In the genomic region with DNA sequence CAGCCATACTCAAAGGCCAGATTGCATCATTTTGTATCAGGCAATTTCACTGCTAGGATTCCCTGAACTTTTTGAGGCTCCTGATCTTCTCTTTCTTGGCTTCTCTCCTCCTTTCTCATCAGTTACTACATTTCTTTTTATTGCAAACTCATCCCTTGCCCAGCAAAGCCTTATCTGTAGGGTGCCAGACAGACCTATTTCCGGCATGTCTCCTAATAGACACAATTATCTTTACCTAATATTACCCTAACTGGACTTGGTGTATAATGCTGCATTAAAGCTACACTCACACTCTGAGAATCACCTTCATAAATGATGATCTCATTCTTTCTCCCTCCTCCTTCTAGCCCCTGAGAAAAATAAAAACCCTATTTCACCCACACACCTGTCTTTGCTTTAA, we compare ENCODE assay signal across 30 mouse cellular contexts.
DNase-seq lines count a peak whose midpoint lies in the region; ATAC-seq and TF ChIP-seq lines count a peak whose summit lies in the region.
"Had no signal": no experiment of that assay in that cellular context is flagged by ENCODE, and none has a peak within 500 bp of the region (broad histone marks: within the 10 kb centered on the region; RNA-seq: fewer than 3 reads in every experiment).

No protein-coding gene starts in this region.

- peak overlapping the region; percentile 34; the same call in 1 of the 2 replicates for H3K9ac ChIP-seq in MEL (ENCODE audit: control insufficient read depth, low read depth, low read length, poor library complexity, severe bottlenecking)
- H3K9ac ChIP-seq in liver, embryonic 15.5 days, result no peak overlapping the region
- H3K9ac ChIP-seq in forebrain, embryonic 15.5 days (replicated peaks), result no peak overlapping the region
- H3K9ac ChIP-seq: embryonic facial prominence, embryonic 13.5 days; forebrain, embryonic 13.5 days; forebrain, postnatal 0 days; heart, embryonic 13.5 days; hindbrain, embryonic 14.5 days had no signal

- peak; percentile 91 for ATAC-seq in G1E (ENCODE audit: extremely low read depth, insufficient number of reproducible peaks, low FRiP score, poor library complexity, severe bottlenecking)
- ATAC-seq in liver, embryonic 15.5 days (ENCODE audit: insufficient read depth), result 0 out of 2 replicates have a peak, but pooled peaks have one; percentile 34
- no peak for ATAC-seq in forebrain, embryonic 15.5 days (replicated peaks)
- ATAC-seq: CD4-positive, CD25-positive, alpha-beta regulatory T cell, adult 4 months; forebrain, embryonic 13.5 days; forebrain, postnatal 0 days; hindbrain, postnatal 0 days; inflammation-experienced regulatory T-cells, adult 6 months; intestine, postnatal 0 days had no signal

- no peaks in the 10 kb centered on the region for H3K79me2 ChIP-seq in MEL (ENCODE audit: control insufficient read depth, insufficient read depth, low read length, poor library complexity)

- peak overlapping the region; percentile 82 for H3K27ac ChIP-seq in MEL (ENCODE audit: control insufficient read depth, low read depth, low read length)
- no peak overlapping the region for H3K27ac ChIP-seq in liver, embryonic 15.5 days (replicated peaks)
- no peak overlapping the region for H3K27ac ChIP-seq in forebrain, embryonic 15.5 days (replicated peaks)
- H3K27ac ChIP-seq: embryonic facial prominence, embryonic 10.5 days; embryonic facial prominence, embryonic 13.5 days; forebrain, embryonic 13.5 days; gastrocnemius, adult 2 months; heart, embryonic 13.5 days; hindbrain, embryonic 14.5 days; hindbrain, postnatal 0 days had no signal

- H3K36me3 ChIP-seq in G1E (replicated peaks) (no peaks in the 10 kb centered on the region), MEL (ENCODE audit: control insufficient read depth in 1 of 2, insufficient read depth in 2 of 2, low read length in 2 of 2) (peaks cover 0 to 23% of the 10 kb centered on the region in 2 experiments; a peak in 2 of 4 replicates)
- H3K36me3 ChIP-seq in liver, embryonic 15.5 days (replicated peaks), result no peaks in the 10 kb centered on the region
- H3K36me3 ChIP-seq in forebrain, embryonic 15.5 days, result no peaks in the 10 kb centered on the region
- H3K36me3 ChIP-seq: embryonic facial prominence, embryonic 10.5 days; embryonic facial prominence, embryonic 13.5 days; heart, embryonic 13.5 days had no signal

- no peak overlapping the region for H3K4me2 ChIP-seq in liver, embryonic 15.5 days
- H3K4me2 ChIP-seq in forebrain, embryonic 15.5 days (replicated peaks), result no peak overlapping the region
- H3K4me2 ChIP-seq: embryonic facial prominence, embryonic 13.5 days; forebrain, embryonic 13.5 days; heart, embryonic 13.5 days; hindbrain, embryonic 14.5 days had no signal

- 46% methylated on average over 1 of the region's 1 CpGs for whole genome bisulfite sequencing in liver, embryonic 15.5 days (ENCODE audit: insufficient replicate concordance)
- 88% methylated on average over 1 of the region's 1 CpGs for WGBS in forebrain, embryonic 15.5 days

- H3K4me1 ChIP-seq in G1E (ENCODE audit: insufficient read depth, low read depth, low read length) (no peaks in the 10 kb centered on the region), MEL (ENCODE audit: control insufficient read depth in 1 of 2, insufficient read depth in 2 of 2, low read length in 2 of 2) (peaks cover 10 to 15% of the 10 kb centered on the region in 2 experiments)
- no peaks in the 10 kb centered on the region for H3K4me1 ChIP-seq in liver, embryonic 15.5 days (replicated peaks)
- H3K4me1 ChIP-seq in forebrain, embryonic 15.5 days, result no peaks in the 10 kb centered on the region
- H3K4me1 ChIP-seq: embryonic facial prominence, embryonic 13.5 days; forebrain, embryonic 13.5 days; heart, embryonic 13.5 days had no signal

- no peaks in the 10 kb centered on the region for H3K27me3 ChIP-seq in G1E (ENCODE audit: insufficient read depth, low read length)
- H3K27me3 ChIP-seq in MEL (ENCODE audit: control insufficient read depth in 1 of 2, insufficient read depth in 2 of 2, low read length in 2 of 2), result no peaks in the 10 kb centered on the region
- no peaks in the 10 kb centered on the region for H3K27me3 ChIP-seq in liver, embryonic 15.5 days
- H3K27me3 ChIP-seq in forebrain, embryonic 15.5 days, result no peaks in the 10 kb centered on the region
- H3K27me3 ChIP-seq: embryonic facial prominence, embryonic 13.5 days; forebrain, embryonic 13.5 days; heart, embryonic 13.5 days had no signal

- TF ChIP-seq EP300 in MEL (IDR thresholded peaks at IDR 0.05; ENCODE audit: low read depth in 1 of 2, low read length in 2 of 2), result peak; percentile 92 to 95

- TF ChIP-seq POLR2A in MEL (IDR thresholded peaks at IDR 0.05; ENCODE audit: control insufficient read depth in 1 of 2, insufficient read depth in 1 of 2, low read depth in 1 of 2, low read length in 2 of 2, poor library complexity in 1 of 2), result no peak

- no peak for TF ChIP-seq RAD21 in MEL (IDR thresholded peaks at IDR 0.05; ENCODE audit: low read depth, low read length)

- DNase-seq in G1E (ENCODE audit: low spot score) (no peak), MEL (ENCODE audit: low read depth, low spot score) (peak; percentile 77), adipocyte (ENCODE audit: low spot score) (no peak)
- DNase-seq in c-Kit-positive CD71-positive TER-119-positive erythroid progenitor cells, embryonic 14.5 days (ENCODE audit: low spot score), result peak; percentile 15
- DNase-seq in adrenal gland, postnatal 10 days, result no peak
- DNase-seq: adrenal gland, adult 8-10 months; adrenal gland, postnatal 36 days; cerebellum, adult 11-12 months; cerebellum, adult 8-10 months; cerebellum, postnatal 10 days; cerebellum, postnatal 36 days; embryo, embryonic 11 days; forebrain, postnatal 0 days; gastrocnemius, adult 2 months; gastrocnemius, postnatal 14 days; heart, adult 18-20 months; heart, postnatal 14 days; heart, postnatal 4 days had no signal

- no peak for TF ChIP-seq CTCF in G1E (IDR thresholded peaks at IDR 0.05; ENCODE audit: low read depth, low read length)
- no peak for TF ChIP-seq CTCF in MEL (IDR thresholded peaks at IDR 0.05 in 2 of 3, conservative IDR thresholded peaks at IDR 0.05 in 1 of 3; ENCODE audit: control insufficient read depth in 1 of 3, insufficient read depth in 1 of 3, low read depth in 2 of 3, low read length in 3 of 3, poor library complexity in 1 of 3, severe bottlenecking in 1 of 3)

- no peaks in the 10 kb centered on the region for H3K9me3 ChIP-seq in G1E (replicated peaks)
- no peaks in the 10 kb centered on the region for H3K9me3 ChIP-seq in MEL (replicated peaks; ENCODE audit: insufficient read depth, low read length)
- no peaks in the 10 kb centered on the region for H3K9me3 ChIP-seq in liver, embryonic 15.5 days (replicated peaks)
- no peaks in the 10 kb centered on the region for H3K9me3 ChIP-seq in forebrain, embryonic 15.5 days
- H3K9me3 ChIP-seq: embryonic facial prominence, embryonic 10.5 days; embryonic facial prominence, embryonic 13.5 days; forebrain, embryonic 13.5 days; heart, embryonic 13.5 days had no signal

- H3K4me3 ChIP-seq in G1E (ENCODE audit: low read depth, low read length) (no peak overlapping the region), MEL (ENCODE audit: control insufficient read depth in 1 of 2, insufficient read depth in 1 of 2, low read depth in 2 of 2, low read length in 2 of 2) (no peak overlapping the region)
- H3K4me3 ChIP-seq in liver, embryonic 15.5 days (replicated peaks), result no peak overlapping the region
- no peak overlapping the region for H3K4me3 ChIP-seq in forebrain, embryonic 15.5 days
- H3K4me3 ChIP-seq: embryonic facial prominence, embryonic 10.5 days; embryonic facial prominence, embryonic 13.5 days; erythroblast, embryonic 14.5 days; forebrain, embryonic 13.5 days; gastrocnemius, adult 2 months; heart, embryonic 13.5 days had no signal

TF ChIP-seq in MEL, 35 proteins besides CTCF, POLR2A, EP300 and RAD21:
- TF ChIP-seq ELF1 (IDR thresholded peaks at IDR 0.05; ENCODE audit: low read depth, low read length), result 0 out of 2 replicates have a peak, but pooled peaks have one; percentile 11
- no peak for TF ChIP-seq CHD2 (IDR thresholded peaks at IDR 0.05; ENCODE audit: low read length)
- TF ChIP-seq MEF2A (IDR thresholded peaks at IDR 0.05; ENCODE audit: extremely low read depth, insufficient replicate concordance, low read depth, low read length, poor library complexity, severe bottlenecking), result peak; percentile 82; the same call in 1 of the 2 replicates
- peak; percentile 92 for TF ChIP-seq GATA1 (IDR thresholded peaks at IDR 0.05; ENCODE audit: low read depth, low read length)
- no peak for TF ChIP-seq CHD1 (IDR thresholded peaks at IDR 0.05; ENCODE audit: low read depth, low read length)
- peak; percentile 80 for TF ChIP-seq ETS1 (IDR thresholded peaks at IDR 0.05; ENCODE audit: low read depth, low read length)
- TF ChIP-seq RCOR1 (IDR thresholded peaks at IDR 0.05; ENCODE audit: low read depth, low read length), result peak; percentile 67
- no peak for TF ChIP-seq TBP (IDR thresholded peaks at IDR 0.05; ENCODE audit: low read depth, low read length)
- no peak for TF ChIP-seq MYC (IDR thresholded peaks at IDR 0.05; ENCODE audit: low read depth, low read length)
- TF ChIP-seq NRF1 (IDR thresholded peaks at IDR 0.05; ENCODE audit: insufficient read depth, low read depth, low read length, poor library complexity, severe bottlenecking), result no peak
- no peak for TF ChIP-seq UBTF (IDR thresholded peaks at IDR 0.05; ENCODE audit: borderline replicate concordance, insufficient read depth, low read depth, low read length)
- no peak for TF ChIP-seq MAZ (IDR thresholded peaks at IDR 0.05; ENCODE audit: low read depth, low read length)
- TF ChIP-seq ZKSCAN1 (IDR thresholded peaks at IDR 0.05; ENCODE audit: low read depth, low read length), result no peak
- peak; percentile 93 for TF ChIP-seq TCF12 (IDR thresholded peaks at IDR 0.05; ENCODE audit: low read depth, low read length)
- no peak for TF ChIP-seq NELFE (IDR thresholded peaks at IDR 0.05; ENCODE audit: low read depth, low read length)
- no peak for TF ChIP-seq USF1 (IDR thresholded peaks at IDR 0.05; ENCODE audit: low read depth, low read length)
- TF ChIP-seq GABPA (IDR thresholded peaks at IDR 0.05; ENCODE audit: low read depth, low read length), result peak; percentile 60; the same call in 1 of the 2 replicates
- TF ChIP-seq KAT2A (conservative IDR thresholded peaks at IDR 0.05; ENCODE audit: low read depth, low read length), result no peak
- peak; percentile 39; the same call in 1 of the 2 replicates for TF ChIP-seq SIN3A (IDR thresholded peaks at IDR 0.05; ENCODE audit: low read length)
- TF ChIP-seq MAFK (IDR thresholded peaks at IDR 0.05; ENCODE audit: borderline replicate concordance, low read depth, low read length), result peak; percentile 43; the same call in 1 of the 2 replicates
- TF ChIP-seq MYB (IDR thresholded peaks at IDR 0.05; ENCODE audit: low read depth, low read length), result no peak
- peak; percentile 66 for TF ChIP-seq TAL1 (IDR thresholded peaks at IDR 0.05; ENCODE audit: low read length)
- TF ChIP-seq JUND (IDR thresholded peaks at IDR 0.05; ENCODE audit: low read depth, low read length), result no peak

Comparison
In these comparisons a context has a peak if more than half of its experiments do, and no peak if none do; other contexts are left out.
1. DNase-seq: peak in MEL (single experiment) and c-Kit-positive CD71-positive TER-119-positive erythroid progenitor cells, embryonic 14.5 days (single experiment); none in G1E (single experiment), adipocyte (single experiment) and adrenal gland, postnatal 10 days (single experiment).